Mouse (Mus musculus) stomach, embryonic 14.5 days (tissue): ENCODE measurements around the gene Gabrb1. TPM values are rescaled to one million over a fixed set of nuclear protein-coding genes. Genes with fewer than 3 reads are reported as not detected.

ENCODE experiments used
- ATAC-seq: fragments of 200-750 bp; cut with Nextera tagmentation; 2 replicates; pipeline ENCODE4 v1.8.0; 2017; ENCODE audit warnings: low read depth, moderate TSS enrichment; ENCODE audit not compliant: insufficient number of reproducible peaks, insufficient read depth, low FRiP score
- H3K27ac ChIP-seq: fragments of 300-500 bp; sonication (generic); 2 replicates; pipeline ENCODE4 v1.5.1; 2014; ENCODE audit warnings: mild to moderate bottlenecking, low read length, moderate library complexity, mixed read lengths
- H3K27me3 ChIP-seq: fragments of 300-500 bp; sonication (generic); 2 replicates; pipeline ENCODE4 v1.6.1; 2014; ENCODE audit warnings: low read length, control low read depth, mixed read lengths; ENCODE audit not compliant: control insufficient read depth, insufficient read depth
- H3K36me3 ChIP-seq: fragments of 300-500 bp; sonication (generic); 2 replicates; pipeline ENCODE4 v1.6.1; 2014; ENCODE audit warnings: mild to moderate bottlenecking, control low read depth, low read length, moderate library complexity, mixed read lengths; ENCODE audit not compliant: control insufficient read depth, insufficient read depth
- H3K4me1 ChIP-seq: fragments of 300-500 bp; sonication (generic); 2 replicates; pipeline ENCODE4 v1.6.1; 2014; ENCODE audit warnings: low read length, control low read depth, mixed read lengths; ENCODE audit not compliant: control insufficient read depth, insufficient read depth
- H3K4me2 ChIP-seq: fragments of 300-500 bp; sonication (generic); replicated peaks from 2 replicates; pipeline ENCODE4 v1.6.1; 2014; ENCODE audit warnings: low read depth, low read length, control low read depth
- H3K4me3 ChIP-seq: fragments of 300-500 bp; sonication (generic); 2 replicates; pipeline ENCODE4 v1.5.1; 2014; ENCODE audit warnings: low read depth, low read length, control low read depth
- H3K9ac ChIP-seq: fragments of 300-500 bp; sonication (generic); replicated peaks from 2 replicates; pipeline ENCODE4 v1.6.1; 2014; ENCODE audit warnings: low read depth, mild to moderate bottlenecking, control low read depth, low read length, moderate library complexity, mixed read lengths
- H3K9me3 ChIP-seq: fragments of 300-500 bp; sonication (generic); 2 replicates; pipeline ENCODE4 v1.6.1; 2016; ENCODE audit warnings: low read depth, low read length, control low read depth; ENCODE audit not compliant: control insufficient read depth
- WGBS: fragments of 180-500 bp; shearing (Covaris S2); extraction: QIAGEN DNeasy Blood & Tissue Kit; methylation state at CpG from one replicate; pipeline ENCODE4 v1.1.7; 2014; 5-methylcytosine and 5-hydroxymethylcytosine counted together
- polyA plus RNA-seq: library from polyadenylated mRNA; unstranded; fragments of >200 nt; fragmentation: Nextera tagmentation; extraction: Ambion mirVana; gene quantifications from 2 replicates; pipeline ENCODE4 v1.2.1, GENCODE M21; 2014

Gene Gabrb1
- polyA plus RNA-seq, 1 experiment from 2014 or later = 3.3 TPM

DNA sequence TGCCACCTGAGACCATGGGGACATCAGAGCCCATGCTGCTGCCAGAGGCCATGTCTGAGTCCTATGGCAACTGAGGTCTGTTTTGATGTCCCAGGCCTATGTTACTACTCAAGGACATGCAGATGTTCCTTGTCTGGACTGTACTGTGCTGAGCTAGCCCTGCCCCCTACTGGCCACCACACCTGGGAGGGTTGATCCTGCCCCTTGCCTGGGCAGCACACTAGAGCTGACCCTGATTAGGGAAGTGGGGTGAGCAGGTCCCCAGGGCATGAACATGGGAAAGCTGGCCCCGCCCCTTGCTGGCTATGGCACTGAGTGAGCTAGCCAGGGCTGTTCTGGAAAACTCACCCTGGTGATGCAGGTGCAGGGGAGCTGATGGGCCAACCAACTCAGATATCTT is 428.6 kb downstream of the Gabrb1 start:
- Histone ChIP-seq H3K4me2 (no peak overlapping the region), H3K4me1 (no peaks in the 10 kb centered on the region), H3K36me3 (no peaks in the 10 kb centered on the region), H3K4me3 (no peak overlapping the region), H3K9me3 (no peaks in the 10 kb centered on the region), H3K9ac (no peak overlapping the region), H3K27ac (no peak overlapping the region), H3K27me3 (no peaks in the 10 kb centered on the region)
- 75% methylated on average over 1 of the region's 1 CpGs for WGBS
- ATAC-seq = peak; percentile 61; the same call in 1 of the 2 replicates

DNA sequence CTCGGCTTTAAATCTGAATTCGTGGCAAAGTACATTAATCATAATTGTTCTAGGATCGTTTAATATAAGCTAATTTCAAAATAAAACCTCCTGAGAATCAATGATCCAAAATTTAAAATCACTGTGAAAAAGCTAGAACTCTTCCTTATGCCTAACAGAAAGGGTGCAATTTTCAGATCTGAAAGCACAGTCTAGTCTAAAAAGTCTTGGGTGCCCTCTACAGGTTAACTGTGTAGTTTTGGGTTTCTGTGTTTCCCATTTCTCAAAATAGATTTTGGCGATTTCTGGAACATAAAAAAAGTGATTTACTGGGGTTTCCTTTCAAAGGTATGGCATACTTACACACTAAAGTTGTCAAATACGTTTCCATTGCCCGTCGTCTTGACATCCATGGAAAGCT is 436.7 kb downstream of the Gabrb1 start:
- Histone ChIP-seq H3K4me1 (no peaks in the 10 kb centered on the region), H3K27ac (no peak overlapping the region), H3K4me2 (no peak overlapping the region), H3K9me3 (no peaks in the 10 kb centered on the region), H3K9ac (no peak overlapping the region), H3K27me3 (no peaks in the 10 kb centered on the region), H3K36me3 (no peaks in the 10 kb centered on the region), H3K4me3 (no peak overlapping the region)
- 55% methylated on average over 7 of the region's 7 CpGs for WGBS
- ATAC-seq = no peak

GRCm38 (mm10) chr5:72095015-72095414 is 437.1 kb downstream of the Gabrb1 start:
- 89% methylated on average over 2 of the region's 2 CpGs for WGBS
- H3K4me1 ChIP-seq = no peaks in the 10 kb centered on the region
- no peak overlapping the region for H3K4me3 ChIP-seq
- no peaks in the 10 kb centered on the region for H3K9me3 ChIP-seq
- no peak overlapping the region for H3K9ac ChIP-seq
- H3K36me3 ChIP-seq = no peaks in the 10 kb centered on the region
- no peak overlapping the region for H3K4me2 ChIP-seq
- no peak for ATAC-seq
- H3K27me3 ChIP-seq = no peaks in the 10 kb centered on the region
- no peak overlapping the region for H3K27ac ChIP-seq

GRCm38 (mm10) chr5:72104274-72104921 is 446.5 kb downstream of the Gabrb1 start:
- WGBS = 68% methylated on average over 7 of the region's 7 CpGs
- Histone ChIP-seq H3K9ac (no peak overlapping the region), H3K4me3 (no peak overlapping the region), H3K9me3 (no peaks in the 10 kb centered on the region), H3K36me3 (no peaks in the 10 kb centered on the region), H3K27ac (no peak overlapping the region), H3K4me1 (no peaks in the 10 kb centered on the region), H3K27me3 (no peaks in the 10 kb centered on the region), H3K4me2 (no peak overlapping the region)
- no peak for ATAC-seq

GRCm38 (mm10) chr5:72122414-72123037 is 464.6 kb downstream of the Gabrb1 start:
- no peaks in the 10 kb centered on the region for H3K9me3 ChIP-seq
- H3K4me3 ChIP-seq = no peak overlapping the region
- no peaks in the 10 kb centered on the region for H3K4me1 ChIP-seq
- H3K27me3 ChIP-seq = no peaks in the 10 kb centered on the region
- no peak for ATAC-seq
- no peak overlapping the region for H3K27ac ChIP-seq
- H3K9ac ChIP-seq = no peak overlapping the region
- WGBS = 81% methylated on average over 6 of the region's 6 CpGs
- no peak overlapping the region for H3K4me2 ChIP-seq
- no peaks in the 10 kb centered on the region for H3K36me3 ChIP-seq

DNA sequence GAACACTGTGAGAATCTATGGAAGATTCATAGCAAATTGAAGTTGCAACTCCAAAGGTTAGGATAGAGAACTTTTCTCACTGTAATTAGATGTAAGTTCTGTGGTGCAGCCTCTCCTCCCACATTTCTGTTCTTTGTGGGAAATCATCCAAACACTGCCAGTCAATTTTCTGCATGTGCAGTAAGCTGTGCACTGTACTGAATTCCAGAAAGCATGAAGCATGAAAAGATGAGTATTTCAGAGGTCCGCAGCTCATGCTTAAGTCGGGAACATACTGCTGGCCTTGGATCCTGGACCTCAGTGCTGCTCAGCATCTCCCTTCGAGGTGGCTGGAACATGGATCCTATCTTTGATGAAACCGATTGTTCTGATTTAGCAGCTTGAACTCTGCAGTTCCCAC is 468.8 kb downstream of the Gabrb1 start:
- 92% methylated on average over 4 of the region's 4 CpGs for WGBS

DNA sequence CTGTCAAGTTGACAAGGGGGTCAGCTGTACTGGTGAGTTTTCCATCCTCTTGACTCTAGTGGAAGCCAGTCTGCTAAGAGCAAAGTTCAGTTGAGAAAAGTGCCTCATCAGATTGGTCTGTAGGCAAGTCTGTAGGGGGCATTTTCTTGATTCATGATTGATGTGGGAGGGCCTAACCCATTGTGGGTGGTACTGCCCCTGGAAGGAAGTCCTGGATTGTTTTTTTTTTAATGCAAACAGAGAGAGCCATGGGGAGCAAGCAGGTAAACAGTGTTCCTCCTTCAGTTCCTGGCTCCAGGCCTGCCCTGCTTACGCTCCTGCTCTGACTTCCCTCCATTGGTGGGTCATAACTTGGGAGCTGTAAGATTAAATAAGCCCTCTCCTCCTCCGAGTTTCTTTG is 476.0 kb downstream of the Gabrb1 start:
- 56% methylated on average over 2 of the region's 2 CpGs for WGBS
- Histone ChIP-seq H3K9me3 (no peaks in the 10 kb centered on the region), H3K9ac (no peak overlapping the region), H3K27ac (no peak overlapping the region), H3K4me2 (no peak overlapping the region), H3K4me3 (no peak overlapping the region), H3K4me1 (no peaks in the 10 kb centered on the region), H3K27me3 (no peaks in the 10 kb centered on the region), H3K36me3 (no peaks in the 10 kb centered on the region)
- ATAC-seq = no peak

More for the DNA sequence above, 468.8 kb downstream of the Gabrb1 start:
- Histone ChIP-seq H3K4me3 (no peak overlapping the region), H3K9ac (no peak overlapping the region), H3K9me3 (no peaks in the 10 kb centered on the region), H3K36me3 (no peaks in the 10 kb centered on the region), H3K4me1 (no peaks in the 10 kb centered on the region), H3K27ac (no peak overlapping the region), H3K4me2 (no peak overlapping the region), H3K27me3 (no peaks in the 10 kb centered on the region)
- no peak for ATAC-seq

GRCm38 (mm10) chr5:72138256-72138655 is 480.3 kb downstream of the Gabrb1 start:
- no peaks in the 10 kb centered on the region for H3K9me3 ChIP-seq
- H3K27me3 ChIP-seq = no peaks in the 10 kb centered on the region
- no peaks in the 10 kb centered on the region for H3K4me1 ChIP-seq
- H3K27ac ChIP-seq = no peak overlapping the region
- 87% methylated on average over 7 of the region's 7 CpGs for WGBS
- H3K4me3 ChIP-seq = no peak overlapping the region
- no peak overlapping the region for H3K4me2 ChIP-seq
- ATAC-seq = no peak
- no peaks in the 10 kb centered on the region for H3K36me3 ChIP-seq
- no peak overlapping the region for H3K9ac ChIP-seq

GRCm38 (mm10) chr5:72139619-72140018 is 481.7 kb downstream of the Gabrb1 start:
- Histone ChIP-seq H3K9me3 (no peaks in the 10 kb centered on the region), H3K27ac (no peak overlapping the region), H3K4me2 (no peak overlapping the region), H3K27me3 (no peaks in the 10 kb centered on the region), H3K9ac (no peak overlapping the region), H3K4me3 (no peak overlapping the region), H3K36me3 (no peaks in the 10 kb centered on the region), H3K4me1 (no peaks in the 10 kb centered on the region)
- ATAC-seq = no peak
- WGBS = 78% methylated on average over 1 of the region's 1 CpGs
